9 mouse cellular contexts compared by ENCODE assay signal in genomic region chr10:75121028-75121427, GRCm38 (mm10).
DNase-seq lines count a peak whose midpoint lies in the region; ATAC-seq and TF ChIP-seq lines count a peak whose summit lies in the region.
"Had no signal": no experiment of that assay in that cellular context is flagged by ENCODE, and none has a peak within 500 bp of the region (broad histone marks: within the 10 kb centered on the region; RNA-seq: fewer than 3 reads in every experiment).

No protein-coding gene starts in this region.

- no peak overlapping the region for H3K27ac ChIP-seq in intestine, embryonic 15.5 days
- no peak overlapping the region for H3K27ac ChIP-seq in liver, postnatal 0 days (ENCODE audit: low read depth)
- H3K27ac ChIP-seq: heart, embryonic 15.5 days had no signal

- H3K4me1 ChIP-seq in intestine, embryonic 15.5 days (replicated peaks), result peaks cover 22% of the 10 kb centered on the region
- peaks cover 17% of the 10 kb centered on the region for H3K4me1 ChIP-seq in liver, postnatal 0 days (ENCODE audit: insufficient read depth)

- peak; percentile 51 for DNase-seq in embryo, embryonic 10 days (ENCODE audit: low spot score)
- no peak for DNase-seq in embryo, embryonic 9.5 days (ENCODE audit: extremely low spot score)
- DNase-seq in adrenal gland, postnatal 36 days, result peak; percentile 87 to 89
- peak; percentile 60 for DNase-seq in gastrocnemius, postnatal 25 days
- peak; percentile 53 for DNase-seq in liver, postnatal 0 days
- DNase-seq in ovary, postnatal 36 days (ENCODE audit: low spot score), result peak; percentile 47

- no peak overlapping the region for H3K4me3 ChIP-seq in intestine, embryonic 15.5 days (replicated peaks)
- no peak overlapping the region for H3K4me3 ChIP-seq in liver, postnatal 0 days (ENCODE audit: low read depth, low read length)
- H3K4me3 ChIP-seq: heart, embryonic 15.5 days had no signal

- H3K36me3 ChIP-seq in intestine, embryonic 15.5 days, result no peaks in the 10 kb centered on the region
- 0 out of 2 replicates have a peak, but pooled peaks cover 8% of the 10 kb centered on the region for H3K36me3 ChIP-seq in liver, postnatal 0 days (replicated peaks; ENCODE audit: insufficient read depth, low read length)

- H3K27me3 ChIP-seq in intestine, embryonic 15.5 days (replicated peaks), result no peaks in the 10 kb centered on the region
- H3K27me3 ChIP-seq in liver, postnatal 0 days (ENCODE audit: insufficient read depth, low read length), result no peaks in the 10 kb centered on the region
- H3K27me3 ChIP-seq: heart, embryonic 15.5 days had no signal

- H3K9ac ChIP-seq in intestine, embryonic 15.5 days, result no peak overlapping the region
- H3K9ac ChIP-seq in liver, postnatal 0 days (replicated peaks), result no peak overlapping the region
- H3K9ac ChIP-seq: heart, embryonic 15.5 days had no signal

- TF ChIP-seq CTCF in liver, postnatal 0 days (IDR thresholded peaks at IDR 0.05; ENCODE audit: low read depth), result no peak

- H3K9me3 ChIP-seq in intestine, embryonic 15.5 days, result no peaks in the 10 kb centered on the region
- H3K9me3 ChIP-seq in liver, postnatal 0 days (ENCODE audit: low read length), result no peaks in the 10 kb centered on the region
- H3K9me3 ChIP-seq: heart, embryonic 15.5 days had no signal

- WGBS in intestine, embryonic 15.5 days, result 70% methylated on average over 5 of the region's 5 CpGs
- WGBS in liver, postnatal 0 days (ENCODE audit: insufficient replicate concordance), result 34% methylated on average over 5 of the region's 5 CpGs

- peak; percentile 26; the same call in 1 of the 2 replicates for ATAC-seq in intestine, embryonic 15.5 days
- peak; percentile 92 for ATAC-seq in liver, postnatal 0 days
- no peak for ATAC-seq in erythroblast, adult 5-6 weeks (replicated peaks; ENCODE audit: low FRiP score, poor library complexity, severe bottlenecking)

- no peak for TF ChIP-seq EP300 in liver, postnatal 0 days (IDR thresholded peaks at IDR 0.05; ENCODE audit: low read depth)

- H3K4me2 ChIP-seq in intestine, embryonic 15.5 days (replicated peaks), result no peak overlapping the region
- H3K4me2 ChIP-seq in liver, postnatal 0 days (ENCODE audit: low read depth, low read length), result no peak overlapping the region
- H3K4me2 ChIP-seq: heart, embryonic 15.5 days had no signal
